Mouse (Mus musculus) kidney, adult 10 weeks (tissue): ENCODE data around the gene Stk4. TPM values are rescaled to one million over a fixed set of nuclear protein-coding genes. Genes with fewer than 3 reads are reported as not detected.

Experiments
- polyA plus RNA-seq: library from polyadenylated mRNA; stranded (reverse); fragments of 350-450 nt; fragmentation: Illumina TruSeq; extraction: RNeasy Lipid Tissue Mini Kit (QIAGEN cat#74804); gene quantifications from one replicate; pipeline ENCODE4 v1.2.3, GENCODE M21; 2014; ENCODE audit warnings: low read depth, low replicate concordance

Gene Stk4
- 53.7 TPM for polyA plus RNA-seq

GRCm38 (mm10) chr2:164070142-164070764 lies at the start of gene Stk4:
Stk4 (plus strand) TSS chr2:164070322.

GRCm38 (mm10) chr2:164025150-164025549 lies 45.0 kb upstream of the Stk4 start, which contains the start of gene Pabpc1l:
Pabpc1l (plus strand) TSS chr2:164025450.

GRCm38 (mm10) chr2:164070765-164071436 lies 779 bp downstream of the Stk4 start, which contains the start of gene Tomm34:
Tomm34 (minus strand) TSS chr2:164071169.

GRCm38 (mm10) chr2:164170902-164171301 lies 100.8 kb downstream of the Stk4 start, which contains the start of gene Kcns1:
Kcns1 (minus strand) TSS chr2:164171113.

GRCm38 (mm10) chr2:164182692-164183255 lies 112.7 kb downstream of the Stk4 start, which contains the start of gene Wfdc5:
Wfdc5 (minus strand) TSS chr2:164182742.

GRCm38 (mm10) chr2:164190576-164190975 lies 120.5 kb downstream of the Stk4 start, which contains the start of gene Wfdc12:
Wfdc12 (minus strand) TSS chr2:164190608.

GRCm38 (mm10) chr2:164199626-164200327 lies 129.7 kb downstream of the Stk4 start, which contains the start of gene Wfdc15a:
Wfdc15a (minus strand) TSS chr2:164200130.

Other genes with a start within 250 kb of the Stk4 start
- gene Ccn5, start 249.5 kb upstream of the Stk4 start, polyA plus RNA-seq: not detected
- not detected for gene Kcnk15, start 216.7 kb upstream of the Stk4 start, polyA plus RNA-seq
- not detected for gene Rims4, start 151.6 kb upstream of the Stk4 start, polyA plus RNA-seq
- 260 TPM for gene Ywhab, start 75.4 kb upstream of the Stk4 start, polyA plus RNA-seq
- 1.4 TPM for gene Pabpc1l, start 44.9 kb upstream of the Stk4 start, polyA plus RNA-seq
- 8.0 TPM for gene Tomm34, start 847 bp downstream of the Stk4 start, polyA plus RNA-seq
- not detected for gene Kcns1, start 100.8 kb downstream of the Stk4 start, polyA plus RNA-seq
- not detected for gene Wfdc5, start 112.4 kb downstream of the Stk4 start, polyA plus RNA-seq
- not detected for gene Wfdc12, start 120.3 kb downstream of the Stk4 start, polyA plus RNA-seq
- not detected for gene Wfdc15a, start 129.8 kb downstream of the Stk4 start, polyA plus RNA-seq
- 155 TPM for gene Wfdc15b, start 151.3 kb downstream of the Stk4 start, polyA plus RNA-seq
- gene Svs2, start 168.1 kb downstream of the Stk4 start, polyA plus RNA-seq: not detected
- gene Svs3b, start 186.3 kb downstream of the Stk4 start, polyA plus RNA-seq: not detected
- gene Svs4, start 208.1 kb downstream of the Stk4 start, polyA plus RNA-seq: not detected
- not detected for gene Svs3a, start 218.9 kb downstream of the Stk4 start, polyA plus RNA-seq
- gene Svs6, start 246.4 kb downstream of the Stk4 start, polyA plus RNA-seq: not detected